10 mouse cellular contexts compared by ENCODE assay signal in genomic region chr11:79267171-79267570, GRCm38 (mm10). TPM values are rescaled to one million over a fixed set of nuclear protein-coding genes. Genes with fewer than 3 reads are reported as not detected.
DNase-seq lines count a peak whose midpoint lies in the region; ATAC-seq and TF ChIP-seq lines count a peak whose summit lies in the region.
"Had no signal": no experiment of that assay in that cellular context is flagged by ENCODE, and none has a peak within 500 bp of the region (broad histone marks: within the 10 kb centered on the region; RNA-seq: fewer than 3 reads in every experiment).

No protein-coding gene starts in this region.

- peak overlapping the region; percentile 14; the same call in 1 of the 2 replicates for H3K27ac ChIP-seq in kidney, adult 2 months (ENCODE audit: insufficient read depth, low read depth, low read length)
- peak overlapping the region; percentile 7; the same call in 1 of the 2 replicates for H3K27ac ChIP-seq in embryonic facial prominence, embryonic 14.5 days (replicated peaks; ENCODE audit: low read depth, low read length)
- peak overlapping the region; percentile 75; the same call in 1 of the 2 replicates for H3K27ac ChIP-seq in lung, embryonic 14.5 days (ENCODE audit: low read depth)
- H3K27ac ChIP-seq: liver, embryonic 13.5 days had no signal

- no peak overlapping the region for H3K4me3 ChIP-seq in kidney, adult 2 months (ENCODE audit: insufficient read depth, low read depth, low read length)
- no peak overlapping the region for H3K4me3 ChIP-seq in embryonic facial prominence, embryonic 14.5 days (ENCODE audit: low read depth, low read length)
- H3K4me3 ChIP-seq in lung, embryonic 14.5 days (ENCODE audit: low read depth, low read length): no peak overlapping the region
- H3K4me3 ChIP-seq: liver, embryonic 13.5 days had no signal

- H3K36me3 ChIP-seq in kidney, adult 2 months (ENCODE audit: control insufficient read depth, insufficient read depth, low read length): no peaks in the 10 kb centered on the region
- no peaks in the 10 kb centered on the region for H3K36me3 ChIP-seq in embryonic facial prominence, embryonic 14.5 days (ENCODE audit: control insufficient read depth, insufficient read depth, low read length)
- H3K36me3 ChIP-seq in lung, embryonic 14.5 days (ENCODE audit: insufficient read depth): no peaks in the 10 kb centered on the region
- H3K36me3 ChIP-seq: liver, embryonic 13.5 days had no signal

- TF ChIP-seq CTCF in kidney, adult 2 months (conservative IDR thresholded peaks at IDR 0.05; ENCODE audit: insufficient read depth, insufficient read length, low read depth, low read length): no peak
- no peak for TF ChIP-seq CTCF in lung, embryonic 14.5 days (IDR thresholded peaks at IDR 0.05; ENCODE audit: low read depth)

- H3K27me3 ChIP-seq in kidney, adult 2 months (replicated peaks; ENCODE audit: control insufficient read depth, insufficient read depth, low read length): no peaks in the 10 kb centered on the region
- H3K27me3 ChIP-seq in embryonic facial prominence, embryonic 14.5 days (replicated peaks; ENCODE audit: control insufficient read depth, insufficient read depth, low read length): no peaks in the 10 kb centered on the region
- no peaks in the 10 kb centered on the region for H3K27me3 ChIP-seq in lung, embryonic 14.5 days (ENCODE audit: insufficient read depth, low read length)
- H3K27me3 ChIP-seq: liver, embryonic 13.5 days had no signal

- ATAC-seq in embryonic facial prominence, embryonic 14.5 days (ENCODE audit: low read depth): peak; percentile 83
- peak; percentile 66 for ATAC-seq in lung, embryonic 14.5 days (ENCODE audit: insufficient read depth)

- TF ChIP-seq POLR2A in kidney, adult 2 months (IDR thresholded peaks at IDR 0.05; ENCODE audit: low read depth, low read length): no peak

- no peaks in the 10 kb centered on the region; the same call in 1 of the 2 replicates for H3K9me3 ChIP-seq in embryonic facial prominence, embryonic 14.5 days (ENCODE audit: control insufficient read depth, low read length)
- no peaks in the 10 kb centered on the region for H3K9me3 ChIP-seq in lung, embryonic 14.5 days (ENCODE audit: low read depth, low read length)
- H3K9me3 ChIP-seq: liver, embryonic 13.5 days had no signal

- H3K4me1 ChIP-seq in kidney, adult 2 months (ENCODE audit: control insufficient read depth, insufficient read depth, low read length): no peaks in the 10 kb centered on the region
- H3K4me1 ChIP-seq in embryonic facial prominence, embryonic 14.5 days (ENCODE audit: control insufficient read depth, insufficient read depth, low read length): no peaks in the 10 kb centered on the region
- peaks cover 5% of the 10 kb centered on the region; the same call in 1 of the 2 replicates for H3K4me1 ChIP-seq in lung, embryonic 14.5 days (ENCODE audit: insufficient read depth)
- H3K4me1 ChIP-seq: liver, embryonic 13.5 days had no signal

- DNase-seq in kidney, adult 2 months: peak; percentile 35
- no peak for DNase-seq in kidney, adult 18-20 months
- DNase-seq in embryonic facial prominence, embryonic 14.5 days (ENCODE audit: low spot score): peak; percentile 77
- DNase-seq in heart, postnatal 4 days: peak; percentile 60
- DNase-seq in lung, embryonic 14.5 days: peak; percentile 64
- DNase-seq in cerebellum, adult 9-10 months: no peak
- DNase-seq in urinary bladder, postnatal 25 days (ENCODE audit: low spot score): no peak
- no peak for DNase-seq in spleen, postnatal 14 days (ENCODE audit: low spot score in 2 of 2)
- DNase-seq: liver, embryonic 13.5 days had no signal

- WGBS in kidney, adult 2 months: 53% methylated on average over 1 of the region's 1 CpGs
- WGBS in embryonic facial prominence, embryonic 14.5 days: 5% methylated on average over 1 of the region's 1 CpGs
- 8% methylated on average over 1 of the region's 1 CpGs for WGBS in lung, embryonic 14.5 days

- no peak overlapping the region for H3K4me2 ChIP-seq in embryonic facial prominence, embryonic 14.5 days (ENCODE audit: low read depth, low read length)
- no peak overlapping the region for H3K4me2 ChIP-seq in lung, embryonic 14.5 days
- H3K4me2 ChIP-seq: liver, embryonic 13.5 days had no signal

- no peak overlapping the region for H3K9ac ChIP-seq in embryonic facial prominence, embryonic 14.5 days (ENCODE audit: low read depth, low read length)
- no peak overlapping the region for H3K9ac ChIP-seq in lung, embryonic 14.5 days
- H3K9ac ChIP-seq: liver, embryonic 13.5 days had no signal

RNA-seq across cellular contexts. Expression of gene Wsb1, which starts 12.7 kb away (rescaled TPM):
- polyA plus RNA-seq in kidney, adult 2 months (2012; rRNA removed): 59.3 and 72.3 TPM in 2 replicates
- polyA plus RNA-seq in embryonic facial prominence, embryonic 14.5 days (2014; fragmentation: Nextera tagmentation; extraction: Ambion mirVana): 233 and 318 TPM in 2 replicates
- total RNA-seq in heart, postnatal 4 days (2021): 10 to 100 TPM; 67.1 to 82.1 TPM
- polyA plus RNA-seq in lung, embryonic 14.5 days (2014; fragmentation: Nextera tagmentation; extraction: Ambion mirVana): 266 and 274 TPM in 2 replicates

RNA-seq across cellular contexts. Expression of gene Gm9964, which starts 29.5 kb away (rescaled TPM):
- not detected in 2 replicates for polyA plus RNA-seq in kidney, adult 2 months (2012; rRNA removed)
- not detected in 2 replicates for polyA plus RNA-seq in embryonic facial prominence, embryonic 14.5 days (2014; fragmentation: Nextera tagmentation; extraction: Ambion mirVana)
- total RNA-seq in heart, postnatal 4 days (2021): not detected
- not detected in 2 replicates for polyA plus RNA-seq in lung, embryonic 14.5 days (2014; fragmentation: Nextera tagmentation; extraction: Ambion mirVana)
- polyA plus RNA-seq: cortical plate, adult 2 months; liver, embryonic 13.5 days had no signal

Comparison
In these comparisons a context has a peak if more than half of its experiments do, and no peak if none do; other contexts are left out.
1. DNase-seq: peak in kidney, adult 2 months (single experiment), embryonic facial prominence, embryonic 14.5 days (single experiment), heart, postnatal 4 days (single experiment) and lung, embryonic 14.5 days (single experiment); none in kidney, adult 18-20 months (single experiment), cerebellum, adult 9-10 months (single experiment), urinary bladder, postnatal 25 days (single experiment) and spleen, postnatal 14 days (0 of 2).
2. H3K27ac ChIP-seq: peak in every context shown above with its lines; median percentile 75 in lung, embryonic 14.5 days; 14 in kidney, adult 2 months; 7 in embryonic facial prominence, embryonic 14.5 days.